Mouse (Mus musculus) inflammation-experienced regulatory T-cells, adult 16 weeks (primary cell): Measurements from ENCODE around the gene Rbmx. TPM values are rescaled to one million over a fixed set of nuclear protein-coding genes. Genes with fewer than 3 reads are reported as not detected.

Experiments
- polyA plus RNA-seq: library from polyadenylated mRNA; unstranded; fragments of 100-300 nt; shearing (Covaris generic); gene quantifications from one replicate; pipeline ENCODE4 v1.2.1, GENCODE M21; 2017

The Rbmx gene
- 101 TPM for polyA plus RNA-seq

DNA sequence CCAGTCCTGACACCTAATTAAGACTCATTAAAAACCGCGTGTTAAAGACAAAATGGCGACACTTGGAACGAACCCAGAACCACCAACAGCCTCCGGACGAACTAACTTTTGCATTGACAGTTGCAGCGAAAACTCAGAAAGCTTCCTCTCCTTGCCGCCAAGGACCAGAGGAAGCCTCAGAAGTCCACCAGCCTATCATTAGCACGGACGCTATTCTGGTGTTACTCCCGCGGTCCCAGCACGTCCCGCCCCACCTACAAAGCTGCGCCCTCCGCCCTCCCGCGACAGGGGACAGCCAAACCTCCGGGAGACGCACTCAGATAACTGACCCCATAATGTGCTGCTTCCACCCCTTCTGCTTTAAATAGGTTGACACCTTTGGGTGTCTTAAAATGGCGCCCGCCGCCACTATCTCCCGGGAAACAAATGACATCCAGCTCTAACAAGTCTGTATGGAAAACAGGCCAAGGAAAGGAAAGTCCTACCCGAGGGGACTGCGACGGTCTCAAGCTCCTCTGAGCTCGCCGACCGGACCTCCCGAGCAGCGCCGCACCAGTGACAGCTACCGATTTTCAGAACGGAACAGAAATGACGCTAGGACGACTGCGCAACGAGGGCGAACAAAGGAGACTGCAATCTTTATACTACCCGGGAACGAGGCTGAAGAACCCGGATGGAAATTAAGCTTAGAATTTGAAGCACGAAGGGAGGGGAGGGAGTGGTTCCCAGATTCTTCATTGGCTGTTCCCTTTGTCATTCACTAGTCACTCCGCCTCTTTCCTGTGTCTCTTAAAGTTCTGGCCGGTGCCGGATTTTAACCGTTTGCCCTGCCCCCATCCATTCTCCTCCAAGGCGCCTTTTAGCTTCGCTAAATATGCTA is at the start of gene Rbmx:
Gene Rbmx (minus strand): TSS at position 670 of the 880 bp plus-strand sequence.

GRCm38 (mm10) chrX:57408769-57409168 is 15.9 kb upstream of the Rbmx start, which contains the start of gene Gm364:
Gene Gm364, plus strand, starts transcription at chrX:57409154.

GRCm38 (mm10) chrX:57338371-57339211 is 54.2 kb downstream of the Rbmx start, which contains the start of gene Arhgef6:
Gene Arhgef6, minus strand, starts transcription at chrX:57338729.

Other genes with a start within 250 kb of the Rbmx start
- 67.2 TPM for gene Cd40lg, start 180.9 kb downstream of the Rbmx start, polyA plus RNA-seq
- gene Arhgef6, start 54.3 kb downstream of the Rbmx start, polyA plus RNA-seq = 161 TPM
- gene Gm364, start 16.1 kb upstream of the Rbmx start, polyA plus RNA-seq = not detected
- not detected for gene Gpr101, start 110.7 kb upstream of the Rbmx start, polyA plus RNA-seq